Mouse (Mus musculus): Measurements from ENCODE around the gene Gtf2h4. TPM values are rescaled to one million over a fixed set of nuclear protein-coding genes. Genes with fewer than 3 reads are reported as not detected.

The Gtf2h4 gene
- polyA plus RNA-seq, 1 experiment from 2014 or later: 36.9 TPM

GRCm38 (mm10) chr17:35700371-35700961 is 26.9 kb upstream of the Gtf2h4 start:
- H3K27ac ChIP-seq (ENCODE audit: low read depth, low read length): peak overlapping the region; percentile 99
- peak overlapping the region; percentile 94 for H3K9ac ChIP-seq (ENCODE audit: low read length)
- DNase-seq (ENCODE audit: low spot score) (peak; percentile 88), ATAC-seq (peak; percentile 57)
- H3K36me3 ChIP-seq (ENCODE audit: control insufficient read depth, insufficient read depth, low read length): peaks cover 8% of the 10 kb centered on the region; the same call in 1 of the 2 replicates
- H3K4me1 ChIP-seq (ENCODE audit: control insufficient read depth, insufficient read depth, low read length): peaks cover 25% of the 10 kb centered on the region
- under 1% methylated on average over 56 of the region's 66 CpGs for WGBS
- peak overlapping the region; percentile 71 for H3K4me2 ChIP-seq (ENCODE audit: low read length)
- H3K27me3 ChIP-seq (replicated peaks; ENCODE audit: control insufficient read depth, insufficient read depth, low read length): no peaks in the 10 kb centered on the region
- H3K4me3 ChIP-seq (ENCODE audit: low read depth, low read length): peak overlapping the region; percentile 78
- no peaks in the 10 kb centered on the region for H3K9me3 ChIP-seq (replicated peaks; ENCODE audit: control insufficient read depth, low read length)

GRCm38 (mm10) chr17:35699919-35700318 is 26.4 kb upstream of the Gtf2h4 start:
- DNase-seq (ENCODE audit: low spot score) (peak; percentile 62), ATAC-seq (no peak)
- Histone ChIP-seq H3K9me3 (replicated peaks; ENCODE audit: control insufficient read depth, low read length) (no peaks in the 10 kb centered on the region), H3K4me3 (ENCODE audit: low read depth, low read length) (peak overlapping the region; percentile 78), H3K4me1 (ENCODE audit: control insufficient read depth, insufficient read depth, low read length) (peaks cover 25% of the 10 kb centered on the region), H3K4me2 (ENCODE audit: low read length) (peak overlapping the region; percentile 71), H3K27me3 (replicated peaks; ENCODE audit: control insufficient read depth, insufficient read depth, low read length) (no peaks in the 10 kb centered on the region), H3K27ac (ENCODE audit: low read depth, low read length) (peak overlapping the region; percentile 99), H3K9ac (ENCODE audit: low read length) (peak overlapping the region; percentile 94), H3K36me3 (ENCODE audit: control insufficient read depth, insufficient read depth, low read length) (peaks cover 13% of the 10 kb centered on the region; the same call in 1 of the 2 replicates)
- 2% methylated on average over 19 of the region's 19 CpGs for WGBS

GRCm38 (mm10) chr17:35698501-35698883 is 25.0 kb upstream of the Gtf2h4 start:
- Histone ChIP-seq H3K4me2 (ENCODE audit: low read length) (peak overlapping the region; percentile 71), H3K9me3 (replicated peaks; ENCODE audit: control insufficient read depth, low read length) (no peaks in the 10 kb centered on the region), H3K27ac (ENCODE audit: low read depth, low read length) (peak overlapping the region; percentile 99), H3K4me1 (ENCODE audit: control insufficient read depth, insufficient read depth, low read length) (peaks cover 25% of the 10 kb centered on the region), H3K27me3 (replicated peaks; ENCODE audit: control insufficient read depth, insufficient read depth, low read length) (no peaks in the 10 kb centered on the region), H3K9ac (ENCODE audit: low read length) (peak overlapping the region; percentile 78), H3K4me3 (ENCODE audit: low read depth, low read length) (peak overlapping the region; percentile 41), H3K36me3 (ENCODE audit: control insufficient read depth, insufficient read depth, low read length) (peaks cover 20% of the 10 kb centered on the region)
- ATAC-seq: no peak
- DNase-seq (ENCODE audit: low spot score): no peak
- 12% methylated on average over 5 of the region's 5 CpGs for WGBS

GRCm38 (mm10) chr17:35697759-35698500 is 24.4 kb upstream of the Gtf2h4 start:
- no peaks in the 10 kb centered on the region for H3K9me3 ChIP-seq (replicated peaks; ENCODE audit: control insufficient read depth, low read length)
- ATAC-seq (peak; percentile 63), DNase-seq (ENCODE audit: low spot score) (peak; percentile 84)
- H3K4me2 ChIP-seq (ENCODE audit: low read length): peak overlapping the region; percentile 71
- H3K27ac ChIP-seq (ENCODE audit: low read depth, low read length): peak overlapping the region; percentile 99
- peak overlapping the region; percentile 78 for H3K9ac ChIP-seq (ENCODE audit: low read length)
- no peaks in the 10 kb centered on the region for H3K27me3 ChIP-seq (replicated peaks; ENCODE audit: control insufficient read depth, insufficient read depth, low read length)
- WGBS: 0% methylated on average over 16 of the region's 16 CpGs
- peak overlapping the region; percentile 41 for H3K4me3 ChIP-seq (ENCODE audit: low read depth, low read length)
- H3K4me1 ChIP-seq (ENCODE audit: control insufficient read depth, insufficient read depth, low read length): peaks cover 25% of the 10 kb centered on the region
- peaks cover 26% of the 10 kb centered on the region for H3K36me3 ChIP-seq (ENCODE audit: control insufficient read depth, insufficient read depth, low read length)

GRCm38 (mm10) chr17:35697429-35697758 is 23.9 kb upstream of the Gtf2h4 start:
- peaks cover 25% of the 10 kb centered on the region for H3K4me1 ChIP-seq (ENCODE audit: control insufficient read depth, insufficient read depth, low read length)
- H3K27me3 ChIP-seq (replicated peaks; ENCODE audit: control insufficient read depth, insufficient read depth, low read length): no peaks in the 10 kb centered on the region
- peak overlapping the region; percentile 41 for H3K4me3 ChIP-seq (ENCODE audit: low read depth, low read length)
- peak overlapping the region; percentile 78 for H3K9ac ChIP-seq (ENCODE audit: low read length)
- peaks cover 31% of the 10 kb centered on the region for H3K36me3 ChIP-seq (ENCODE audit: control insufficient read depth, insufficient read depth, low read length)
- no peaks in the 10 kb centered on the region for H3K9me3 ChIP-seq (replicated peaks; ENCODE audit: control insufficient read depth, low read length)
- ATAC-seq (no peak; the same call in 1 of the 2 replicates), DNase-seq (ENCODE audit: low spot score) (no peak)
- 13% methylated on average over 1 of the region's 1 CpGs for whole genome bisulfite sequencing
- H3K4me2 ChIP-seq (ENCODE audit: low read length): peak overlapping the region; percentile 71
- H3K27ac ChIP-seq (ENCODE audit: low read depth, low read length): peak overlapping the region; percentile 99

- DNase-seq (ENCODE audit: low spot score): no peak
Observed at GRCm38 (mm10) chr17:35696691-35697090, 23.2 kb upstream of the Gtf2h4 start.

GRCm38 (mm10) chr17:35695289-35695688 is 21.8 kb upstream of the Gtf2h4 start:
- DNase-seq (ENCODE audit: low spot score) (peak; percentile 54), ATAC-seq (no peak)
- Histone ChIP-seq H3K27me3 (replicated peaks; ENCODE audit: control insufficient read depth, insufficient read depth, low read length) (no peaks in the 10 kb centered on the region), H3K36me3 (ENCODE audit: control insufficient read depth, insufficient read depth, low read length) (peaks cover 52% of the 10 kb centered on the region), H3K4me1 (ENCODE audit: control insufficient read depth, insufficient read depth, low read length) (peaks cover 25% of the 10 kb centered on the region), H3K4me3 (ENCODE audit: low read depth, low read length) (no peak overlapping the region), H3K27ac (ENCODE audit: low read depth, low read length) (no peak overlapping the region), H3K4me2 (ENCODE audit: low read length) (no peak overlapping the region), H3K9ac (ENCODE audit: low read length) (no peak overlapping the region), H3K9me3 (replicated peaks; ENCODE audit: control insufficient read depth, low read length) (no peaks in the 10 kb centered on the region)
- WGBS: 98% methylated on average over 2 of the region's 2 CpGs

More at GRCm38 (mm10) chr17:35696691-35697090, 23.2 kb upstream of the Gtf2h4 start:
- peak overlapping the region; percentile 41 for H3K4me3 ChIP-seq (ENCODE audit: low read depth, low read length)
- H3K4me2 ChIP-seq (ENCODE audit: low read length): peak overlapping the region; percentile 71
- no peaks in the 10 kb centered on the region for H3K9me3 ChIP-seq (replicated peaks; ENCODE audit: control insufficient read depth, low read length)
- WGBS: 43% methylated on average over 6 of the region's 6 CpGs
- H3K36me3 ChIP-seq (ENCODE audit: control insufficient read depth, insufficient read depth, low read length): peaks cover 38% of the 10 kb centered on the region
- peaks cover 25% of the 10 kb centered on the region for H3K4me1 ChIP-seq (ENCODE audit: control insufficient read depth, insufficient read depth, low read length)
- no peak overlapping the region for H3K27ac ChIP-seq (ENCODE audit: low read depth, low read length)
- peak overlapping the region; percentile 78; the same call in 1 of the 2 replicates for H3K9ac ChIP-seq (ENCODE audit: low read length)
- ATAC-seq: no peak
- H3K27me3 ChIP-seq (replicated peaks; ENCODE audit: control insufficient read depth, insufficient read depth, low read length): no peaks in the 10 kb centered on the region

GRCm38 (mm10) chr17:35693906-35694305 is 20.4 kb upstream of the Gtf2h4 start:
- no peaks in the 10 kb centered on the region for H3K27me3 ChIP-seq (replicated peaks; ENCODE audit: control insufficient read depth, insufficient read depth, low read length)
- H3K9me3 ChIP-seq (replicated peaks; ENCODE audit: control insufficient read depth, low read length): no peaks in the 10 kb centered on the region
- H3K4me2 ChIP-seq (ENCODE audit: low read length): no peak overlapping the region
- peaks cover 16% of the 10 kb centered on the region for H3K4me1 ChIP-seq (ENCODE audit: control insufficient read depth, insufficient read depth, low read length)
- H3K9ac ChIP-seq (ENCODE audit: low read length): no peak overlapping the region
- no peak for ATAC-seq
- peaks cover 63% of the 10 kb centered on the region for H3K36me3 ChIP-seq (ENCODE audit: control insufficient read depth, insufficient read depth, low read length)
- 92% methylated on average over 5 of the region's 5 CpGs for WGBS
- no peak overlapping the region for H3K27ac ChIP-seq (ENCODE audit: low read depth, low read length)
- no peak overlapping the region for H3K4me3 ChIP-seq (ENCODE audit: low read depth, low read length)
- no peak for DNase-seq (ENCODE audit: low spot score)

- Histone ChIP-seq H3K9ac (ENCODE audit: low read length) (no peak overlapping the region), H3K4me2 (ENCODE audit: low read length) (no peak overlapping the region), H3K27me3 (replicated peaks; ENCODE audit: control insufficient read depth, insufficient read depth, low read length) (no peaks in the 10 kb centered on the region), H3K9me3 (replicated peaks; ENCODE audit: control insufficient read depth, low read length) (no peaks in the 10 kb centered on the region), H3K4me1 (ENCODE audit: control insufficient read depth, insufficient read depth, low read length) (peaks cover 8% of the 10 kb centered on the region), H3K36me3 (ENCODE audit: control insufficient read depth, insufficient read depth, low read length) (peaks cover 78% of the 10 kb centered on the region), H3K4me3 (ENCODE audit: low read depth, low read length) (no peak overlapping the region), H3K27ac (ENCODE audit: low read depth, low read length) (no peak overlapping the region)
- ATAC-seq (no peak), DNase-seq (ENCODE audit: low spot score) (no peak)
- 87% methylated on average over 4 of the region's 4 CpGs for WGBS
Observed at GRCm38 (mm10) chr17:35692368-35692767, 18.8 kb upstream of the Gtf2h4 start.

Measured in forebrain, embryonic 14.5 days (tissue).